Mouse (Mus musculus) testis, adult 2 months (tissue): ENCODE data around the gene Plk5. TPM values are rescaled to one million over a fixed set of nuclear protein-coding genes. Genes with fewer than 3 reads are reported as not detected.

ENCODE experiments used
- H3K27ac ChIP-seq: fragments of 200-500 bp; 2 replicates; pipeline ENCODE4 v1.5.1; 2012; ENCODE audit warnings: low read depth, low read length; ENCODE audit not compliant: control insufficient read depth, insufficient read depth
- H3K27me3 ChIP-seq: fragments of 200-500 bp; 2 replicates; pipeline ENCODE4 v1.6.1; 2012; ENCODE audit warnings: mild to moderate bottlenecking, low read length, moderate library complexity; ENCODE audit not compliant: control insufficient read depth, insufficient read depth
- H3K36me3 ChIP-seq: fragments of 200-500 bp; 2 replicates; pipeline ENCODE4 v1.6.1; 2012; ENCODE audit warnings: mild to moderate bottlenecking, low read length; ENCODE audit not compliant: control insufficient read depth, insufficient read depth
- H3K4me1 ChIP-seq: fragments of 200-500 bp; 2 replicates; pipeline ENCODE4 v1.6.1; 2012; ENCODE audit warnings: low read length; ENCODE audit not compliant: control insufficient read depth, insufficient read depth
- H3K4me3 ChIP-seq: fragments of 200-500 bp; 2 replicates; pipeline ENCODE4 v1.5.1; 2012; ENCODE audit warnings: low read depth, mild to moderate bottlenecking, low read length, moderate library complexity, mixed read lengths; ENCODE audit not compliant: control insufficient read depth
- CTCF ChIP-seq: fragments of 200-500 bp; IDR thresholded peaks from 2 replicates; pipeline ENCODE4 v1.5.1; 2012; ENCODE audit warnings: low read depth, mild to moderate bottlenecking, inconsistent platforms, low read length, moderate library complexity; ENCODE audit not compliant: control insufficient read depth, insufficient read depth, insufficient replicate concordance
- POLR2A ChIP-seq: fragments of 200-500 bp; IDR thresholded peaks from 2 replicates; pipeline ENCODE4 v1.6.1; 2012; ENCODE audit warnings: low read depth, mild to moderate bottlenecking, inconsistent platforms, low read length, moderate library complexity; ENCODE audit not compliant: control insufficient read depth
- polyA plus RNA-seq: library from polyadenylated mRNA; depleted of rRNA; stranded (reverse); fragments of >200 nt; gene quantifications from 2 replicates; pipeline ENCODE4 v1.2.3, GENCODE M21; 2012

The Plk5 gene
- polyA plus RNA-seq, 1 experiment = 1.7 TPM

- peak overlapping the region; percentile 1; the same call in 1 of the 2 replicates for H3K27ac ChIP-seq
- peaks cover 15% of the 10 kb centered on the region for H3K4me1 ChIP-seq
- H3K36me3 ChIP-seq = no peaks in the 10 kb centered on the region; the same call in none of the 2 replicates
- no peaks in the 10 kb centered on the region for H3K27me3 ChIP-seq
- TF ChIP-seq POLR2A = no peak
- TF ChIP-seq CTCF = no peak
- peak overlapping the region; percentile 93 for H3K4me3 ChIP-seq
Observed at GRCm38 (mm10) chr10:80398174-80398535, 41.9 kb downstream of the Plk5 start.

- TF ChIP-seq CTCF (peak; percentile 22; the same call in 1 of the 2 replicates), POLR2A (peak; percentile 86)
- no peaks in the 10 kb centered on the region; the same call in none of the 2 replicates for H3K36me3 ChIP-seq
- no peaks in the 10 kb centered on the region for H3K27me3 ChIP-seq
- H3K4me1 ChIP-seq = peaks cover 15% of the 10 kb centered on the region
- peak overlapping the region; percentile 93 for H3K4me3 ChIP-seq
- H3K27ac ChIP-seq = peak overlapping the region; percentile 99
Observed at GRCm38 (mm10) chr10:80398719-80399190, 42.5 kb downstream of the Plk5 start.

GRCm38 (mm10) chr10:80399191-80399972 is 43.1 kb downstream of the Plk5 start, which contains the start of gene Mbd3:
Gene Mbd3 (minus strand): TSS chr10:80399550.
- Histone ChIP-seq H3K4me3 (peak within 1 kb of the TSS; percentile 93), H3K4me1 (peaks cover 15% of the 10 kb centered on the region), H3K27ac (peak within 1 kb of the TSS; percentile 99), H3K36me3 (no peaks in the 10 kb centered on the region; the same call in none of the 2 replicates), H3K27me3 (no peaks in the 10 kb centered on the region)
- no peak for TF ChIP-seq CTCF
- TF ChIP-seq POLR2A = peak; percentile 96

GRCm38 (mm10) chr10:80399973-80400703 is 43.9 kb downstream of the Plk5 start:
- no peaks in the 10 kb centered on the region; the same call in none of the 2 replicates for H3K36me3 ChIP-seq

GRCm38 (mm10) chr10:80400704-80401161 is 44.5 kb downstream of the Plk5 start:
- no peaks in the 10 kb centered on the region; the same call in none of the 2 replicates for H3K36me3 ChIP-seq

More at GRCm38 (mm10) chr10:80399973-80400703, 43.9 kb downstream of the Plk5 start:
- Histone ChIP-seq H3K4me3 (peak overlapping the region; percentile 93), H3K27me3 (no peaks in the 10 kb centered on the region), H3K27ac (peak overlapping the region; percentile 89), H3K4me1 (peaks cover 15% of the 10 kb centered on the region)
- no peak for TF ChIP-seq CTCF
- TF ChIP-seq POLR2A = no peak

GRCm38 (mm10) chr10:80403044-80403692 is 46.9 kb downstream of the Plk5 start:
- TF ChIP-seq CTCF (peak; percentile 77; the same call in 1 of the 2 replicates), POLR2A (no peak)
- Histone ChIP-seq H3K4me3 (no peak overlapping the region), H3K36me3 (no peaks in the 10 kb centered on the region; the same call in none of the 2 replicates), H3K27me3 (no peaks in the 10 kb centered on the region), H3K4me1 (peaks cover 13% of the 10 kb centered on the region), H3K27ac (no peak overlapping the region)

More at GRCm38 (mm10) chr10:80400704-80401161, 44.5 kb downstream of the Plk5 start:
- TF ChIP-seq CTCF (no peak), POLR2A (no peak)
- H3K4me1 ChIP-seq = peaks cover 15% of the 10 kb centered on the region
- no peaks in the 10 kb centered on the region for H3K27me3 ChIP-seq
- H3K27ac ChIP-seq = no peak overlapping the region; the same call in 1 of the 2 replicates
- H3K4me3 ChIP-seq = no peak overlapping the region
